Mouse (Mus musculus) C3H10T1/2 (cell line): Measurements from ENCODE around the gene 4930452B06Rik. TPM values are rescaled to one million over a fixed set of nuclear protein-coding genes. Genes with fewer than 3 reads are reported as not detected.

Experiments used
- polyA plus RNA-seq, 2 experiments: library from polyadenylated mRNA; unstranded; fragments of >200 nt; fragmentation: generic; extraction: Trizol; gene quantifications; one replicate each; pipeline ENCODE4 v1.2.1; 2012; ENCODE audit warnings: missing spikeins in 2 of 2

Gene 4930452B06Rik
- polyA plus RNA-seq, result 1 to 10 TPM in 1 of 2 experiments, under 1 TPM in 1; 0.59 to 1.7 TPM

DNA sequence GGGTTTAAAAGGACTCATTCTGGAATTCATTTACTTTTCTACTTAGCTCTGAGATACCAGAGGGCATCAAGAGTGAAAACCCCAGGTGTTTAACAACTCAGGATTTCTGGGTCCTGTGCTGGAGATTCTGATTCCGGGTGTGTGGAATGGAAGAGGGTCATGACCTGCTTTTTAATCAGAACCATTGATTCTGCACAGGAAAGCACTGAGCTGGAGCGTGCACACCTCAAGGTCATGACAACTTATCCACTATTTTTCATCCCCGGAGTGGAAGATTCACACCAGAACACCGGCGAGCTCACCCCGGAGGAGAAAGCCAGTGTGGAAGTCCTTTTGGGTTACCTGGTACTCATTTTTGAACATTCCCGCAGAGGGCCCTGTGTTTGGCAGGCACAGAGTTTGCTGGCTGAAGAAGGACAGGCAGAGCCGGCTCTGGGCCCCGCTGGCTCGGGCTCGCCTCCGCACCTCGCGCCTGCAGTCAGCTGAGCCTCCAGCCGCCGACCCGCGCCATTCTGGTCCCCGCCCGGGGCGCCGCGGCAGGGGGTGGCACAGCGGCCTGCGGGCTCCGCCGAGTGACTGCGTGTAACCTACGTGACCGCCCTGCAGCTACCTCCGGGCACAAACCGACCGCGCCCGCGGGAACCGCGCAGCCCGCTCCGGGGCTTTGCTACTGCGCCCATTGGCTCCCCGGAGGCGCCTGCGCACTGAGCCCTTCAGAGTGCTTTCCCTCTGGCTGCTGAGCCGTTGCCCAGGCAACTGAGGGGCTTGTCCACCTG lies at the start of gene 4930452B06Rik:
Gene 4930452B06Rik (minus strand): TSS at position 605 of the 776 bp plus-strand sequence.

